Mouse (Mus musculus) heart, embryonic 11.5 days (tissue): ENCODE results near the gene Slc7a6os. TPM values are rescaled to one million over a fixed set of nuclear protein-coding genes. Genes with fewer than 3 reads are reported as not detected.

Experiments
- ATAC-seq: fragments of 200-750 bp; cut with Nextera tagmentation; replicated peaks from 2 replicates; pipeline ENCODE4 v1.8.0; 2017; ENCODE audit warnings: moderate library complexity; ENCODE audit not compliant: insufficient number of reproducible peaks, low FRiP score, low TSS enrichment
- H3K27ac ChIP-seq: fragments of 300-500 bp; sonication (generic); 2 replicates; pipeline ENCODE4 v1.5.1; 2014; ENCODE audit warnings: mild to moderate bottlenecking, low read depth, low read length
- H3K27me3 ChIP-seq: fragments of 300-500 bp; sonication (generic); 2 replicates; pipeline ENCODE4 v1.6.1; 2014; ENCODE audit warnings: mild to moderate bottlenecking, low read length, mixed read lengths; ENCODE audit not compliant: control insufficient read depth, insufficient read depth
- H3K36me3 ChIP-seq: fragments of 300-500 bp; sonication (generic); 2 replicates; pipeline ENCODE4 v1.6.1; 2014; ENCODE audit warnings: mild to moderate bottlenecking, low read length, moderate library complexity, mixed read lengths; ENCODE audit not compliant: control insufficient read depth, insufficient read depth
- H3K4me1 ChIP-seq: fragments of 300-500 bp; sonication (generic); 2 replicates; pipeline ENCODE4 v1.6.1; 2014; ENCODE audit warnings: low read length; ENCODE audit not compliant: control insufficient read depth, insufficient read depth
- H3K4me2 ChIP-seq: fragments of 300-500 bp; sonication (generic); 2 replicates; pipeline ENCODE4 v1.6.1; 2014; ENCODE audit warnings: mild to moderate bottlenecking, moderate library complexity
- H3K4me3 ChIP-seq: fragments of 300-500 bp; sonication (generic); 2 replicates; pipeline ENCODE4 v1.5.1; 2014; ENCODE audit warnings: low read depth, low read length
- H3K9ac ChIP-seq: fragments of 300-500 bp; sonication (generic); 2 replicates; pipeline ENCODE4 v1.6.1; 2014; ENCODE audit warnings: mild to moderate bottlenecking, low read depth, low read length, moderate library complexity
- H3K9me3 ChIP-seq: fragments of 300-500 bp; sonication (generic); replicated peaks from 2 replicates; pipeline ENCODE4 v1.6.1; 2016; ENCODE audit warnings: low read length; ENCODE audit not compliant: control insufficient read depth
- WGBS: fragments of 180-500 bp; shearing (Covaris S2); extraction: QIAGEN DNeasy Blood & Tissue Kit; methylation state at CpG from one replicate; pipeline ENCODE4 v1.1.7; 2014; ENCODE audit not compliant: insufficient replicate concordance; 5-methylcytosine and 5-hydroxymethylcytosine counted together
- polyA plus RNA-seq: library from polyadenylated mRNA; unstranded; fragments of >200 nt; fragmentation: Nextera tagmentation; extraction: Ambion mirVana; gene quantifications from 2 replicates; pipeline ENCODE4 v1.2.1, GENCODE M21; 2014

Gene Slc7a6os
- 27.2 and 31.7 TPM in 2 replicates for polyA plus RNA-seq

DNA sequence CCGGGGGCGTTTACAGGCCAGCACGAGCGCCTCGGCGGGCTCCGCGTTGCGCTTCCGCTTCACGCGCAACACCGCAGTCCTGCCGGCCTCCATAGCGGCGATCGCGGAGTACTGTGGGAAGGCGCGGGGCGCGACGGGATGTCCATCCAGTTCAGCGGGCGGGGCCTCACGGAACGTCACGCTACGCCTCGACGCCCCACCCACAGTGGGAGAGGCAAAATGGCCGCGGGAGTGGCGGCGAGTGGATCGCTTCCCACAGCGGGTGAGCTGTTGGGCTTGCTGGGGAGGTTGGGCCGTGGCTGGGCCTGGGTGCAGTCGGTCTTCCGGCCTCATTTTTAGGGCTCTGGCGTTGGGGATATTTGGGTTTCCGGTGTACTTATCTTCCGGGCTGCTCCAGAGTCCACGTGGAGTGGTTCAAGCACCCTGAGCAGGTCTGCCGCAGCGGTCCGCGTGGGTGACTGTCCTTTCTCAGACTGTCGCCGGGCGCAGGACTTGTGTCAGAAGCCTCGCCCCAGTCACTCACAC is at the start of gene Slc7a6os, which contains the start of gene Prmt7:
Gene Slc7a6os (minus strand): TSS at position 115 of the 525 bp plus-strand sequence.
Gene Prmt7 (plus strand): TSS at position 116 of the 525 bp plus-strand sequence.
- Histone ChIP-seq H3K27me3 (no peaks in the 10 kb centered on the region), H3K27ac (peak within 1 kb of the TSS; percentile 90), H3K9ac (peak within 1 kb of the TSS; percentile 96), H3K36me3 (peaks cover 17% of the 10 kb centered on the region), H3K4me3 (peak within 1 kb of the TSS; percentile 89), H3K4me2 (peak within 1 kb of the TSS; percentile 67), H3K4me1 (peaks cover 6% of the 10 kb centered on the region), H3K9me3 (no peaks in the 10 kb centered on the region)
- under 1% methylated on average over 52 of the region's 52 CpGs for WGBS
- peak; percentile 97 for ATAC-seq

DNA sequence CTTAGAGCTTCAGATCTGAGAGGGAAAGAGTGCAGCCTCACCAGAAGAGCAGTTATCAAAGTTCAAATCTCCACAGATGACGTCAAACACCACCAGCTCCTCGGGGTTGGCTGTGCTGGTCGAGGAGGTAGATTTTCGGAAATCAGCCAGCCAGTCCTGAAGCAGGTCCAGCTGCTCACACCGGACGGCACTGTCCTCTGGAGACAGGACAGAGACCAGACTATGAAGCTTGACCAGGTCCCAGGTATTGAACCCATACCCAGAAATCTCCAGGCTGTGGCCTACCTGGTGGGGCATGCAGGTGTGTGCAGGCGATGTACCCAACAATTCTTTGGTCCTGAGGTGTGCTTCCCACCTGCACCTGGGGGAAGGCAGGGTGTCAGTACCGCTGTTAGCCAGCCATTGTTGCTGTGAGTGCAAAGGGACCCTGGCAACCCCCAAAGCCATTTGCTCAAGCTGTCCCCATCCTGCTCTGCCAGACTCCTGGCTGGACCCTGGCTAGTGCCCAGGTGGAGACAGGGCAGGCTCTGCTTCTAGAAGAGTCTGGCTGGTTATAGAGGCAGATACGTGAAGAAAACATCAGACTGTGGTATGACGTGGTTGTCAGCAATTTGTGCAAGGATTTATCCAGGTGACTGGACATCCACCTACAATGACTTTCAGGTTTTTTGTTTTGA is 49.0 kb upstream of the Slc7a6os start:
- Histone ChIP-seq H3K27me3 (no peaks in the 10 kb centered on the region), H3K4me1 (peaks cover 23% of the 10 kb centered on the region), H3K4me3 (no peak overlapping the region), H3K27ac (no peak overlapping the region), H3K4me2 (no peak overlapping the region), H3K36me3 (no peaks in the 10 kb centered on the region), H3K9me3 (no peaks in the 10 kb centered on the region), H3K9ac (no peak overlapping the region)
- 85% methylated on average over 10 of the region's 10 CpGs for WGBS
- ATAC-seq, result no peak

DNA sequence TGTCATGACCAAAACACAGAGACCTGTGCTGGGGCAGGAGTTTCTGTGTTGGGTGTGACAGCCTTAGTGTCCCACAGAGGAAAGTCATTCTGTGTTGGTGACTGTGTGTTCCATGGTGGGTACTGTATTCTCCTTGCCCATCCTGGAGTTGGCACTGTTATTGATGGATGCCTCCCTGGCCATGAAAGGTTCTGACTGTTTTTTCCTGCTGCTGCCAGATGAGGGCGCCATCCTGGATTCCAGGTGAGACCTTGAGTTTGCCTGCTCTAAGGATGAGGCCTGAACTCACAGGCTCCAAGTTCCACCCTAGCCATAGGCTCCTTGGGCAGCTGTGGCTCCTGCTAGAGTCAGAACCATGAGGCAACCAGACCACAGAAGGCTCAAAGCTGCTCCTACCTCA is 47.4 kb upstream of the Slc7a6os start:
- no peaks in the 10 kb centered on the region for H3K27me3 ChIP-seq
- H3K27ac ChIP-seq, result no peak overlapping the region
- WGBS, result 26% methylated on average over 1 of the region's 1 CpGs
- no peak overlapping the region for H3K4me3 ChIP-seq
- ATAC-seq, result no peak
- no peaks in the 10 kb centered on the region for H3K9me3 ChIP-seq
- no peak overlapping the region for H3K4me2 ChIP-seq
- peaks cover 5% of the 10 kb centered on the region; the same call in 1 of the 2 replicates for H3K36me3 ChIP-seq
- no peak overlapping the region for H3K9ac ChIP-seq
- H3K4me1 ChIP-seq, result peaks cover 23% of the 10 kb centered on the region

DNA sequence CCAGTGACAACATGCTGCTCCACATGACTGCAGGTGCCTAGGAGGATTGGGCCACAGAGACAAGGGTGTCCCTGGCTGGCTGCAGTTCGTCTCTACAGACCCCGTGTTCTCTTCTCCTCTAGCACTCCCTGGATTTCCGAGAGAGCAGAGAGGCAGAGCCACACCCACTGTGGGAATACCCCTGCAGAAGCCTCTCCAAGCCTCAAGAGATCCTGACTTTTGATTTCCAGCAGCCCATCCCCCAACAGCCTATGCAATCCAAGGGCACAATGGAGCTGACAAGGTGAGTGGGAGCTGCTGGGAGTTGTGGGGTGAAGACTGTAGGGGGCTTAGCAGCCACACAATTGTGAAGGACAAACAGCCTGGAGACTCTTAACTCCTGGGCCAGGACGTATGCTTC is 39.5 kb upstream of the Slc7a6os start:
- Histone ChIP-seq H3K4me2 (no peak overlapping the region), H3K4me3 (no peak overlapping the region), H3K27me3 (no peaks in the 10 kb centered on the region), H3K9ac (peak overlapping the region; percentile 46; the same call in 1 of the 2 replicates), H3K4me1 (peaks cover 4% of the 10 kb centered on the region; the same call in 1 of the 2 replicates), H3K27ac (no peak overlapping the region), H3K9me3 (no peaks in the 10 kb centered on the region), H3K36me3 (peaks cover 32% of the 10 kb centered on the region)
- 66% methylated on average over 4 of the region's 4 CpGs for WGBS
- no peak for ATAC-seq

DNA sequence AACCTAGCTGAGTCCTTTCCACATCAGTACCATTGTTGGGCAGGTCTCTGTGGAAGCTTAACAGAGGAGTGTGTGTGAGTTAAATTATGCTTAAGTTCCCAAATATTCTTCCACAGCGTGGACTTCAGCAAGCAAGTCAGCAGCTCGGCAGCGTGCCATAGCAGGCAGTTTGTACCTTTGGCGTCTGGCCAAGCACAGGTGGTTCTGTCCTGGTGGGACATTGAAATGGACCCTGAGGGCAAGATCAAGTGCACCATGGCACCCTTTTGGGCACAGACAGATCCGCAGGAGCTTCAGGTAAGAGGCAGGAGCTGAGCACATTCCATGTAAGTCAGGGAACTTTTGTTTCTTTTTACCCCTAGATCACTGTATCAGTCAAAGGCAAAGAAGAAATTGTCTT is 26.4 kb upstream of the Slc7a6os start:
- no peak overlapping the region for H3K27ac ChIP-seq
- peaks cover 28% of the 10 kb centered on the region for H3K36me3 ChIP-seq
- no peak overlapping the region for H3K9ac ChIP-seq
- no peaks in the 10 kb centered on the region for H3K9me3 ChIP-seq
- no peak overlapping the region for H3K4me3 ChIP-seq
- no peak for ATAC-seq
- no peaks in the 10 kb centered on the region for H3K4me1 ChIP-seq
- no peak overlapping the region for H3K4me2 ChIP-seq
- no peaks in the 10 kb centered on the region for H3K27me3 ChIP-seq
- 91% methylated on average over 5 of the region's 5 CpGs for WGBS

DNA sequence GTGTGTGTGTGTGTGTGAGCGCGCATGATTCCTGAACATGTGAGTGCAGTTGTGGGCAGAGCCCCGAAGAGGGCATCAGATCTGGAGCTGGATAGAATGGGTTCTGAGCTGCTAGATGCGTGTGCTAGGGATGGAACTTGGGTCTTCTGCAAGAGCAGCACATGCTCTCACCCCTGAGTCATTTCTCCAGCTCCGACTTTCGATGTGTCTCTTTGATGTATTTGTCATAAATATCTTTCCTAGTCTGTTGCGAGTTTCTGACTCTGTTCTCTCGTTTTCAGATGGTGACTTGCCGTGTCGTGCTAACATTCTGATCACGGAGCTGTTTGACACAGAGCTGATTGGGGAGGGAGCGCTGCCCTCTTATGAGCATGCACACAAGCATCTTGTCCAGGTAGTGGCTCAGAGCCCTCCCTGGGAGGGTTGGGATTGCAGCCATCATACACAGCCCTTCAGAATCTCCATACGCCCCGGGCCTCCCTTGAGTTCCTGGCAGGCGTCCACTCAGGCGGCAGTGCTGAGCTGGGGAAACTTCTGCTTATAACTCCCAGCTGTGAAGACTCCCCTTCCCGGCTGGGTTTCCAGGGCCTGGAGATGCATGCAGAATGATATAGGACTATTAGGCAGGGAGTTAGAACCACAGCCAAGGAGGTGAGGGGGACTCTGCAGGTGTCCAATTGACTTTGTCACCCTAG is 24.0 kb upstream of the Slc7a6os start:
- H3K4me2 ChIP-seq, result no peak overlapping the region
- no peak overlapping the region for H3K4me3 ChIP-seq
- H3K9ac ChIP-seq, result no peak overlapping the region
- WGBS, result 86% methylated on average over 17 of the region's 17 CpGs
- H3K27me3 ChIP-seq, result no peaks in the 10 kb centered on the region
- no peak overlapping the region for H3K27ac ChIP-seq
- H3K36me3 ChIP-seq, result peaks cover 26% of the 10 kb centered on the region
- no peaks in the 10 kb centered on the region for H3K9me3 ChIP-seq
- ATAC-seq, result no peak
- no peaks in the 10 kb centered on the region for H3K4me1 ChIP-seq

DNA sequence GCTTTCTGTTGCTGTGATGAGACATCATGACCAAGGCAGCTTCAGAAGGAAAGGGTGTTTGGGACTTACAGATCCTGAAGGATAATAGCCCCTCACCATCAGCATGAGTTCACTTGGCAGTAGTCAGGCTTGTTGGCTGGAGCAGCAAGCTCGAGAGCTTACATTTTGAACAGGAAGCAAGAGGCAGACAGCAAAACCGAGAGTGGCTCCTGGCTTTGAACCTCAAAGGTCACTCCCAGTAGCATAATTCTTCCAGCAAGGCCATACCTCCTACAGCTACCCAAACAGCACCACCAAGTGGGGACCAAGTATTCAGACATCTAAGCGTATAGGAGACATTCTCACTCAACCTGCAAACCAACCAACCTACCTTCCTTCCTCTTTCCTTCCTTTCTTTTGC is 22.0 kb upstream of the Slc7a6os start:
- no peak overlapping the region for H3K4me3 ChIP-seq
- no peak for ATAC-seq

DNA sequence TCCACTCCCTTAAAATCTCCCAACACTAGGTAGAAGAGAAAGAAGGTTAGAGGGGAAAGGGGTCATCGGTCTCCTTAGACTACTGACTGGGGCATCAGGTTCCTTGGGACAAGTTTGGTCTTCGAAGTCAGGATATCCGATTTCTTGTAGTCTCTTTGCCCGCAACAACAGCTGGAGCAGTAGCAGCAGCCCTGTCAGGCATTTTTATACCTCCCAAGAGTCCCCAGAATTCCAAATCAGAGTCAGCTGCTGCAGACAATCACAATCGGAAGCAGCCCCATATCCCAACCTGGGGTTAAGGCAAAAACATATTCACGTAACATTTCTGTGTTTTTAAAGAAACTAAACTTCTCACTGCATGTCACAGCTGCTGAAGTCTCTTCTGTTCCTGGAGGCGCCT is 20.8 kb upstream of the Slc7a6os start:
- no peak overlapping the region for H3K27ac ChIP-seq

More for the DNA sequence above, 22.0 kb upstream of the Slc7a6os start:
- WGBS, result 77% methylated on average over 3 of the region's 3 CpGs
- no peaks in the 10 kb centered on the region for H3K4me1 ChIP-seq
- no peaks in the 10 kb centered on the region for H3K27me3 ChIP-seq
- H3K4me2 ChIP-seq, result no peak overlapping the region
- H3K27ac ChIP-seq, result no peak overlapping the region
- no peaks in the 10 kb centered on the region for H3K9me3 ChIP-seq
- H3K36me3 ChIP-seq, result peaks cover 30% of the 10 kb centered on the region
- no peak overlapping the region for H3K9ac ChIP-seq

More for the DNA sequence above, 20.8 kb upstream of the Slc7a6os start:
- H3K4me1 ChIP-seq, result no peaks in the 10 kb centered on the region
- H3K4me3 ChIP-seq, result no peak overlapping the region
- H3K9ac ChIP-seq, result no peak overlapping the region
- H3K9me3 ChIP-seq, result no peaks in the 10 kb centered on the region
- no peak overlapping the region for H3K4me2 ChIP-seq
- H3K36me3 ChIP-seq, result peaks cover 28% of the 10 kb centered on the region
- 90% methylated on average over 7 of the region's 7 CpGs for WGBS
- H3K27me3 ChIP-seq, result no peaks in the 10 kb centered on the region
- ATAC-seq, result no peak
